Mouse (Mus musculus) midbrain, embryonic 11.5 days (tissue): ENCODE measurements around the gene Kdelr3. TPM values are rescaled to one million over a fixed set of nuclear protein-coding genes. Genes with fewer than 3 reads are reported as not detected.

ENCODE experiments used
- ATAC-seq: fragments of 200-750 bp; cut with Nextera tagmentation; 2 replicates; pipeline ENCODE4 v1.8.0; 2017; ENCODE audit warnings: moderate TSS enrichment, moderate library complexity; ENCODE audit not compliant: low FRiP score
- DNase-seq: peaks from one replicate; pipeline ENCODE4 v3.0.0; 2015; ENCODE audit warnings: low spot score; ENCODE audit errors: missing footprints
- H3K27ac ChIP-seq: fragments of 300-500 bp; sonication (generic); 2 replicates; pipeline ENCODE4 v1.5.1; 2014; ENCODE audit warnings: low read depth, low read length
- H3K27me3 ChIP-seq: fragments of 300-500 bp; sonication (generic); 2 replicates; pipeline ENCODE4 v1.6.1; 2014; ENCODE audit warnings: mild to moderate bottlenecking, low read length, moderate library complexity, mixed read lengths; ENCODE audit not compliant: control insufficient read depth, insufficient read depth
- H3K36me3 ChIP-seq: fragments of 300-500 bp; sonication (generic); 2 replicates; pipeline ENCODE4 v1.6.1; 2014; ENCODE audit warnings: mild to moderate bottlenecking, low read length, moderate library complexity, mixed read lengths; ENCODE audit not compliant: control insufficient read depth, insufficient read depth
- H3K4me1 ChIP-seq: fragments of 300-500 bp; sonication (generic); 2 replicates; pipeline ENCODE4 v1.6.1; 2014; ENCODE audit warnings: low read length; ENCODE audit not compliant: control insufficient read depth, insufficient read depth
- H3K4me2 ChIP-seq: fragments of 300-500 bp; sonication (generic); 2 replicates; pipeline ENCODE4 v1.6.1; 2014; ENCODE audit warnings: mild to moderate bottlenecking, moderate library complexity
- H3K4me3 ChIP-seq: fragments of 300-500 bp; sonication (generic); 2 replicates; pipeline ENCODE4 v1.5.1; 2014; ENCODE audit warnings: low read depth, low read length
- H3K9ac ChIP-seq: fragments of 300-500 bp; sonication (generic); 2 replicates; pipeline ENCODE4 v1.6.1; 2014; ENCODE audit warnings: low read length
- H3K9me3 ChIP-seq: fragments of 300-500 bp; sonication (generic); 2 replicates; pipeline ENCODE4 v1.6.1; 2016; ENCODE audit warnings: low read length; ENCODE audit not compliant: control insufficient read depth
- WGBS: fragments of 180-500 bp; shearing (Covaris S2); extraction: QIAGEN DNeasy Blood & Tissue Kit; methylation state at CpG from one replicate; pipeline ENCODE4 v1.1.7; 2014; 5-methylcytosine and 5-hydroxymethylcytosine counted together
- polyA plus RNA-seq: library from polyadenylated mRNA; unstranded; fragments of >200 nt; fragmentation: Nextera tagmentation; extraction: Ambion mirVana; gene quantifications from 2 replicates; pipeline ENCODE4 v1.2.1, GENCODE M21; 2014

The Kdelr3 gene
- polyA plus RNA-seq, 1 experiment from 2014 or later = 14.9 TPM

GRCm38 (mm10) chr15:79525564-79525963 is 9.4 kb downstream of the Kdelr3 start:
- H3K9ac ChIP-seq = no peak overlapping the region
- DNase-seq = no peak
- ATAC-seq = no peak
- no peak overlapping the region for H3K27ac ChIP-seq
- WGBS = 88% methylated on average over 5 of the region's 5 CpGs
- no peak overlapping the region for H3K4me2 ChIP-seq
- no peaks in the 10 kb centered on the region for H3K27me3 ChIP-seq
- H3K9me3 ChIP-seq = no peaks in the 10 kb centered on the region
- H3K36me3 ChIP-seq = peaks cover 32% of the 10 kb centered on the region
- no peaks in the 10 kb centered on the region for H3K4me1 ChIP-seq
- no peak overlapping the region for H3K4me3 ChIP-seq

- no peak overlapping the region for H3K9ac ChIP-seq
- DNase-seq (peak; percentile 91), ATAC-seq (no peak)
- H3K4me3 ChIP-seq = no peak overlapping the region
- H3K9me3 ChIP-seq = no peaks in the 10 kb centered on the region
- H3K36me3 ChIP-seq = peaks cover 35% of the 10 kb centered on the region
- no peak overlapping the region for H3K27ac ChIP-seq
- no peaks in the 10 kb centered on the region for H3K4me1 ChIP-seq
- WGBS = 73% methylated on average over 9 of the region's 9 CpGs
- no peaks in the 10 kb centered on the region for H3K27me3 ChIP-seq
- H3K4me2 ChIP-seq = no peak overlapping the region
Observed at GRCm38 (mm10) chr15:79525979-79526768, 10.0 kb downstream of the Kdelr3 start.

GRCm38 (mm10) chr15:79527192-79527591 is 11.0 kb downstream of the Kdelr3 start:
- H3K9me3 ChIP-seq = no peaks in the 10 kb centered on the region
- H3K9ac ChIP-seq = no peak overlapping the region
- no peak overlapping the region for H3K4me3 ChIP-seq
- H3K4me2 ChIP-seq = no peak overlapping the region
- H3K36me3 ChIP-seq = peaks cover 40% of the 10 kb centered on the region
- WGBS = 79% methylated on average over 4 of the region's 4 CpGs
- ATAC-seq (no peak), DNase-seq (peak; percentile 91)
- no peak overlapping the region for H3K27ac ChIP-seq
- H3K27me3 ChIP-seq = no peaks in the 10 kb centered on the region
- H3K4me1 ChIP-seq = no peaks in the 10 kb centered on the region

- Histone ChIP-seq H3K36me3 (peaks cover 40% of the 10 kb centered on the region), H3K4me3 (no peak overlapping the region), H3K9me3 (no peaks in the 10 kb centered on the region), H3K4me2 (no peak overlapping the region), H3K9ac (no peak overlapping the region), H3K4me1 (no peaks in the 10 kb centered on the region), H3K27ac (no peak overlapping the region), H3K27me3 (no peaks in the 10 kb centered on the region)
- ATAC-seq (no peak), DNase-seq (no peak)
- 84% methylated on average over 5 of the region's 5 CpGs for WGBS
Observed at GRCm38 (mm10) chr15:79527991-79528639, 11.9 kb downstream of the Kdelr3 start.

GRCm38 (mm10) chr15:79529935-79530334 is 13.7 kb downstream of the Kdelr3 start:
- no peaks in the 10 kb centered on the region for H3K4me1 ChIP-seq
- H3K4me3 ChIP-seq = no peak overlapping the region
- no peaks in the 10 kb centered on the region for H3K9me3 ChIP-seq
- WGBS = 87% methylated on average over 7 of the region's 7 CpGs
- H3K36me3 ChIP-seq = peaks cover 54% of the 10 kb centered on the region
- no peak for ATAC-seq
- H3K27ac ChIP-seq = no peak overlapping the region
- H3K27me3 ChIP-seq = no peaks in the 10 kb centered on the region
- DNase-seq = no peak
- H3K4me2 ChIP-seq = no peak overlapping the region
- no peak overlapping the region for H3K9ac ChIP-seq

GRCm38 (mm10) chr15:79533796-79534195 is 17.6 kb downstream of the Kdelr3 start:
- Histone ChIP-seq H3K4me2 (no peak overlapping the region), H3K36me3 (peaks cover 68% of the 10 kb centered on the region), H3K4me3 (no peak overlapping the region), H3K27me3 (no peaks in the 10 kb centered on the region), H3K9me3 (no peaks in the 10 kb centered on the region), H3K4me1 (no peaks in the 10 kb centered on the region), H3K9ac (no peak overlapping the region), H3K27ac (no peak overlapping the region)
- 92% methylated on average over 3 of the region's 3 CpGs for WGBS
- ATAC-seq = no peak
- no peak for DNase-seq

- H3K4me2 ChIP-seq = peak overlapping the region; percentile 87
- H3K9me3 ChIP-seq = no peaks in the 10 kb centered on the region
- peaks cover 18% of the 10 kb centered on the region for H3K4me1 ChIP-seq
- no peaks in the 10 kb centered on the region for H3K27me3 ChIP-seq
- no peak overlapping the region for H3K27ac ChIP-seq
- ATAC-seq (no peak), DNase-seq (no peak)
- peaks cover 31% of the 10 kb centered on the region for H3K36me3 ChIP-seq
- H3K4me3 ChIP-seq = no peak overlapping the region; the same call in 1 of the 2 replicates
- no peak overlapping the region for H3K9ac ChIP-seq
- 95% methylated on average over 3 of the region's 3 CpGs for WGBS
Observed at GRCm38 (mm10) chr15:79543968-79544367, 27.8 kb downstream of the Kdelr3 start.

- H3K4me2 ChIP-seq = peak overlapping the region; percentile 87
- ATAC-seq = no peak
- peak overlapping the region; percentile 92 for H3K4me3 ChIP-seq
- peak overlapping the region; percentile 99 for H3K9ac ChIP-seq
- H3K4me1 ChIP-seq = peaks cover 18% of the 10 kb centered on the region
- no peaks in the 10 kb centered on the region for H3K9me3 ChIP-seq
- no peak for DNase-seq
- no peaks in the 10 kb centered on the region for H3K27me3 ChIP-seq
- WGBS = 7% methylated on average over 3 of the region's 3 CpGs
- H3K27ac ChIP-seq = peak overlapping the region; percentile 90
- H3K36me3 ChIP-seq = peaks cover 19% of the 10 kb centered on the region; the same call in 1 of the 2 replicates
Observed at GRCm38 (mm10) chr15:79545496-79545895, 29.3 kb downstream of the Kdelr3 start.

- Histone ChIP-seq H3K4me2 (peak overlapping the region; percentile 87), H3K4me3 (peak overlapping the region; percentile 92), H3K27me3 (no peaks in the 10 kb centered on the region), H3K9me3 (no peaks in the 10 kb centered on the region), H3K27ac (peak overlapping the region; percentile 90), H3K36me3 (peaks cover 15% of the 10 kb centered on the region; the same call in 1 of the 2 replicates), H3K4me1 (peaks cover 18% of the 10 kb centered on the region), H3K9ac (peak overlapping the region; percentile 99)
- ATAC-seq (peak; percentile 69), DNase-seq (no peak)
- whole genome bisulfite sequencing = under 1% methylated on average over 51 of the region's 52 CpGs
Observed at GRCm38 (mm10) chr15:79545921-79546399, 29.7 kb downstream of the Kdelr3 start.
